Mouse (Mus musculus): Measurements from ENCODE around the gene Cdh26. TPM values are rescaled to one million over a fixed set of nuclear protein-coding genes. Genes with fewer than 3 reads are reported as not detected.

Gene Cdh26
- total and polyA plus RNA-seq, 2 experiments from 2014 or later, result 0.32 to 0.49 TPM

DNA sequence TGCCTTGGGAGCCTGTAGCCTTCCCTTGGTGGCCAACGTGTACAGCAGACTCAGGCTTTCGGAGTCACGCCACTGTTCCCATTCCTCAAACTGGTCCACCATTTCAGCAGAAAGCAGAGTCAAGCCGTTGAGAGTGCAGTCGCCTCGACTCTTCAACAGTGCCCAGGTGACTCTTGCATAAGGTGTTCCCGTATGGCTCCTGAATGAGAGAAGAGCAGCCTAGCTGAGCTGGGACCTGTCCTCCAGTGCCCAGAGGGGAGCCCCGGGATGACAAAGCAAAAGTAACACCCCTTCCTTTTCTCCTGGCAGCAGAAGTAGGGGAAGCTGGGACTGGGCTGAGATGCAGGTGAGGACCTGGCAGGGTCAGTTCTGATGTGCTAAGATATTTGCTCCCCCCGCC lies 2.1 kb upstream of the Cdh26 start:
- ATAC-seq (ENCODE audit: low FRiP score), result no peak
- WGBS, result 86% methylated on average over 9 of the region's 9 CpGs

DNA sequence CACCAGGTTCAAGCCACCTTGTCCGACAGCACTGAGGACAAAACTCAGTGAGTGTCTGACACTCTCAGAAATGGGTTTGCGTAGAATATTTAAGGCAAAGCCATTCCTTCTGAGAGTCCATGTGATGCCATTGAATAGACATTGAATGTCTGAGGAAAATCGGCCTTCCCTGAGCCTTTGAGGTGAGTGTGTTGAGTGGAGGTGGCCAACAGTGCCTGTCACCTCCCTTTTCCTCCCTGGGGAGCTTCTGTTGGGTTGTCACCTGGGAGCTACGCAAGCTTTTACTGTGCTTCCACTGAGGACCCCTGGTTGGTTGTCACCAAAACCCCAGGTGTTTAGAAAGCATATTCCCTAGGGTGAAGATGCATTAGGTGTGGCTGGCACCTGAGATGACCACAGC lies 1.7 kb upstream of the Cdh26 start:
- H3K9ac ChIP-seq (replicated peaks; ENCODE audit: low read length, poor library complexity, severe bottlenecking), result no peak overlapping the region
- no peaks in the 10 kb centered on the region for H3K9me3 ChIP-seq (ENCODE audit: low read length)
- no peak for TF ChIP-seq CTCF (IDR thresholded peaks at IDR 0.05)
- no peak overlapping the region for H3K4me2 ChIP-seq (ENCODE audit: low read depth, low read length, poor library complexity, severe bottlenecking)
- DNase-seq (ENCODE audit: low spot score), result no peak
- no peak overlapping the region for H3K4me3 ChIP-seq (ENCODE audit: low read depth, low read length)
- 86% methylated on average over 4 of the region's 4 CpGs for WGBS
- no peak overlapping the region for H3K27ac ChIP-seq (ENCODE audit: low read depth, low read length)
- ATAC-seq (ENCODE audit: low FRiP score), result no peak
- no peaks in the 10 kb centered on the region; the same call in 1 of the 2 replicates for H3K4me1 ChIP-seq (ENCODE audit: insufficient read depth, low read length)
- no peaks in the 10 kb centered on the region for H3K36me3 ChIP-seq (ENCODE audit: insufficient read depth, low read length)
- H3K27me3 ChIP-seq (ENCODE audit: insufficient read depth, low read length), result no peaks in the 10 kb centered on the region; the same call in 1 of the 2 replicates

More for the DNA sequence above, 2.1 kb upstream of the Cdh26 start:
- H3K27me3 ChIP-seq (ENCODE audit: insufficient read depth, low read length), result no peaks in the 10 kb centered on the region; the same call in 1 of the 2 replicates
- H3K4me2 ChIP-seq (ENCODE audit: low read depth, low read length, poor library complexity, severe bottlenecking), result no peak overlapping the region
- H3K9ac ChIP-seq (replicated peaks; ENCODE audit: low read length, poor library complexity, severe bottlenecking), result no peak overlapping the region
- H3K4me1 ChIP-seq (ENCODE audit: insufficient read depth, low read length), result no peaks in the 10 kb centered on the region; the same call in 1 of the 2 replicates
- no peak for TF ChIP-seq CTCF (IDR thresholded peaks at IDR 0.05)
- DNase-seq (ENCODE audit: low spot score), result no peak
- H3K36me3 ChIP-seq (ENCODE audit: insufficient read depth, low read length), result no peaks in the 10 kb centered on the region
- no peaks in the 10 kb centered on the region for H3K9me3 ChIP-seq (ENCODE audit: low read length)
- H3K4me3 ChIP-seq (ENCODE audit: low read depth, low read length), result no peak overlapping the region
- no peak overlapping the region for H3K27ac ChIP-seq (ENCODE audit: low read depth, low read length)

DNA sequence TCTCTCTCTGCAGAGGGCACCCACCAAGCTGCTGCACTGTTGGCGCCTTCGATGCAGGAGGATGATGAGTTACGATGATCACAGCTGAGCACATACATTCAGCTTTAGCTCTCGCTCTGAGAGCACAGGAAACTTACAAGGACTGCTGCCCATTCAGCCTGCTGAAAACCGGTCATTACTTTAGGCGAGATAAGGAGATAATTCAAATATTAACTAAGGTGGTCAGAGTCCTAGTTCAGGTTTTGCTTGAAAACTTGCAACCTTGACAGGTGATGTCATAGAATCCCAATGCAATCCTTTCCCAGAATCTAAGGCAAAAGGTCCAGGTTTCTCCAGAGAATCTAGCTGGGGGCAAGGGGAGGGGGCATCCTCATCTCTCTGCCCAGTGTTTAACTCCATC lies 905 bp upstream of the Cdh26 start:
- no peak overlapping the region for H3K9ac ChIP-seq (replicated peaks; ENCODE audit: low read length, poor library complexity, severe bottlenecking)
- 81% methylated on average over 6 of the region's 6 CpGs for WGBS
- H3K27ac ChIP-seq (ENCODE audit: low read depth, low read length), result no peak overlapping the region
- H3K36me3 ChIP-seq (ENCODE audit: insufficient read depth, low read length), result no peaks in the 10 kb centered on the region
- H3K27me3 ChIP-seq (ENCODE audit: insufficient read depth, low read length), result no peaks in the 10 kb centered on the region; the same call in 1 of the 2 replicates
- no peak for TF ChIP-seq CTCF (IDR thresholded peaks at IDR 0.05)
- H3K4me1 ChIP-seq (ENCODE audit: insufficient read depth, low read length), result no peaks in the 10 kb centered on the region; the same call in 1 of the 2 replicates
- no peak overlapping the region for H3K4me3 ChIP-seq (ENCODE audit: low read depth, low read length)
- H3K9me3 ChIP-seq (ENCODE audit: low read length), result no peaks in the 10 kb centered on the region
- no peak overlapping the region for H3K4me2 ChIP-seq (ENCODE audit: low read depth, low read length, poor library complexity, severe bottlenecking)
- ATAC-seq (ENCODE audit: low FRiP score) (no peak), DNase-seq (ENCODE audit: low spot score) (no peak)

DNA sequence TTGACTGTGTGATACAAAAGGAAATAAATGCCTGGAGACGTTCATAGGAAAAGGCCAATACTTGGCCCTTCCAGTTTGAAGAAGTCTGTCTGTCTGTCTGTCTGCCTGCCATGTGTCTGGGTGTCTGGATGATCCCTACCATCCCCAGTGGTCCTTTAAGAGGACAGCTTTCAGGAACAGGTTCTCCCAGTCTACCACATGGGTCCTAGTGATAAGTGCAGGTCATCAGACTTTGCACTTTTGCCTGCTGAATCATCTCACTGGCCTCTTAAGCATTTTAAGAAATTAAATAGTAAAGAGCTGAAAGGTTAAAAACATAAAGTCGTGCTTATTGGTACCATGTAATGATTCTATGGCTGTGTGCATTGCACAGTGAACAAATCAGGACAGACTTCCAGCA lies 3.2 kb downstream of the Cdh26 start:
- Histone ChIP-seq H3K9ac (replicated peaks; ENCODE audit: low read length, poor library complexity, severe bottlenecking) (no peak overlapping the region), H3K27me3 (ENCODE audit: insufficient read depth, low read length) (no peaks in the 10 kb centered on the region), H3K4me2 (ENCODE audit: low read depth, low read length, poor library complexity, severe bottlenecking) (no peak overlapping the region), H3K4me3 (ENCODE audit: low read depth, low read length) (no peak overlapping the region), H3K36me3 (ENCODE audit: insufficient read depth, low read length) (no peaks in the 10 kb centered on the region), H3K27ac (ENCODE audit: low read depth, low read length) (no peak overlapping the region), H3K4me1 (ENCODE audit: insufficient read depth, low read length) (no peaks in the 10 kb centered on the region), H3K9me3 (ENCODE audit: low read length) (no peaks in the 10 kb centered on the region)
- ATAC-seq (ENCODE audit: low FRiP score) (no peak), DNase-seq (ENCODE audit: low spot score) (no peak)
- 83% methylated on average over 2 of the region's 2 CpGs for WGBS
- no peak for TF ChIP-seq CTCF (IDR thresholded peaks at IDR 0.05)

DNA sequence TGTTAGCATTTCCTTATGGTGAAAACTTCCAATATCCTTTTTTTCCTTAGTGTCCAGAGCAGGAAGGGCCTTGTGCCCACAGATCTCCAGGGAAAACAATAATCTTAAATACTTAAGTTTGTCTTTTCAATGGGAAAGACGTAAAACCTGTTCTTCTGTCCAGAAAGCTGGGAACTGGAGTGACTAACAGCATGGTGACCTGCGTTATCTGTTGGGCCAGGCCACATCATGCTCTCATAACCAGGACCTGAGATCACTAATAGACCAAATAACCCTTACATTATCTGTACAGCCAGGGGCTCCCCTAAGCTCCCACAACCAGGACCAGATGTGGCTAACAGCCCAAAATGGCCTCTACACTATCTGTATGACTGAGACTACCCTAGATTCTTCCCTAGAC lies 3.6 kb downstream of the Cdh26 start:
- no peak for ATAC-seq (ENCODE audit: low FRiP score)
- no peak for DNase-seq (ENCODE audit: low spot score)
- Histone ChIP-seq H3K4me3 (ENCODE audit: low read depth, low read length) (no peak overlapping the region), H3K4me1 (ENCODE audit: insufficient read depth, low read length) (no peaks in the 10 kb centered on the region), H3K4me2 (ENCODE audit: low read depth, low read length, poor library complexity, severe bottlenecking) (no peak overlapping the region), H3K27me3 (ENCODE audit: insufficient read depth, low read length) (no peaks in the 10 kb centered on the region), H3K9me3 (ENCODE audit: low read length) (no peaks in the 10 kb centered on the region), H3K27ac (ENCODE audit: low read depth, low read length) (no peak overlapping the region), H3K36me3 (ENCODE audit: insufficient read depth, low read length) (no peaks in the 10 kb centered on the region), H3K9ac (replicated peaks; ENCODE audit: low read length, poor library complexity, severe bottlenecking) (no peak overlapping the region)
- TF ChIP-seq CTCF (IDR thresholded peaks at IDR 0.05), result no peak
- 92% methylated on average over 2 of the region's 2 CpGs for WGBS

DNA sequence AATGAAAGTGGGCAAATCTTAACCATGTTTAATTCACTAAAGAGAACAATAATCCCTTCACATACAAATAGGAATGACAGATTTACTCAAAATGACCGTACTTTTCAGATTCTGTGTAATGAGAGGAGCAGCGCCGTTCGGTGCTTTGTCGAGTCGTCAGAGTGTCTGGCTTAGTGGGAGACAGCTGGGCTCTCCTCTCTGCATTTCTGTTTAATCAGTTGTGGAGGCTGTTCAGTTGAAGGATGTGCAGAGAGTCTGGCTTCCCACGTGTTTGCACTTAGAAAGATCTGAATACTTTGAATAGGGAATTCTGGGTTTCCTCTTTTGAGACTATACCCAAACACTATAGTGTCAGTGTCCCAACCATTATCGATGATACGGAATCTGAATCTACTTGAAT lies 7.0 kb downstream of the Cdh26 start:
- Histone ChIP-seq H3K27ac (ENCODE audit: low read depth, low read length) (no peak overlapping the region), H3K27me3 (ENCODE audit: insufficient read depth, low read length) (no peaks in the 10 kb centered on the region), H3K4me1 (ENCODE audit: insufficient read depth, low read length) (no peaks in the 10 kb centered on the region), H3K9ac (replicated peaks; ENCODE audit: low read length, poor library complexity, severe bottlenecking) (no peak overlapping the region), H3K4me3 (ENCODE audit: low read depth, low read length) (no peak overlapping the region), H3K9me3 (ENCODE audit: low read length) (no peaks in the 10 kb centered on the region), H3K4me2 (ENCODE audit: low read depth, low read length, poor library complexity, severe bottlenecking) (no peak overlapping the region), H3K36me3 (ENCODE audit: insufficient read depth, low read length) (no peaks in the 10 kb centered on the region)
- no peak for DNase-seq (ENCODE audit: low spot score)
- 57% methylated on average over 9 of the region's 9 CpGs for WGBS
- no peak for ATAC-seq (ENCODE audit: low FRiP score)
- no peak for TF ChIP-seq CTCF (IDR thresholded peaks at IDR 0.05)
